Mouse (Mus musculus) kidney, adult 9 months (tissue): Measurements from ENCODE around the gene Uqcrc1.

Experiments
- DNase-seq: peaks from one replicate; pipeline ENCODE4 v3.0.0; 2022

Gene Uqcrc1

DNA sequence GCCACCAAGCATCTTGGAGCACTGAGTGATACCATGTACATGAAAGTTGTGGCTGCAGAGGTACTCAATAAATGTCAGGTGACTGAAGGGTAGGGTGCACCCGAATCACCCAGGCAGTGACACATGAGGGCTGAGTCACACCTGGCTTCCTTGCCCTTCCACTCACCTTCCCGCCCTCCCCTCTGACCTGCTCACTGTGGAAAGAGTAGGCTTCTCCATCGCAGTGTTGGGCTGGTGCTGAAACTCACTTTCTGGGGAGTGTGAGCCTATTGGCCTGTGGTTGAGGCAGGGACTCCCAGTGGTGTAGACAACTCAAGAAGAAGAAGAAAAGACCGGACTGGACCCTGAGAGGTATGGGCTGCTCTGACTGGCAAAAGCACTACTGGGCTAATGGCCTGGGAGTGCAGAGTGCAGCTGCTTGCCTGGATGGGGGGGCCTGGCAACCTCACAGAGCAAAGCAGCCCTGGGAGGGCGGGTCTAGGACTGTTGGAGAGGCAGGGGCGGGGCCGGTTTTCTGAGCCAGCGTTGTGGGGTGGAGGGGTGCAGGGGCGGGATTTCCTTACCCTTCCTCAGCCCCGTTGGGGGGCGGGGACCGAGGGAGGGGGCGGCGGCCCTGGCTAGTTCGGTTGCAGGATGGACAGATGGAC, 51.4 kb downstream of the Uqcrc1 start:
- no peak for DNase-seq

DNA sequence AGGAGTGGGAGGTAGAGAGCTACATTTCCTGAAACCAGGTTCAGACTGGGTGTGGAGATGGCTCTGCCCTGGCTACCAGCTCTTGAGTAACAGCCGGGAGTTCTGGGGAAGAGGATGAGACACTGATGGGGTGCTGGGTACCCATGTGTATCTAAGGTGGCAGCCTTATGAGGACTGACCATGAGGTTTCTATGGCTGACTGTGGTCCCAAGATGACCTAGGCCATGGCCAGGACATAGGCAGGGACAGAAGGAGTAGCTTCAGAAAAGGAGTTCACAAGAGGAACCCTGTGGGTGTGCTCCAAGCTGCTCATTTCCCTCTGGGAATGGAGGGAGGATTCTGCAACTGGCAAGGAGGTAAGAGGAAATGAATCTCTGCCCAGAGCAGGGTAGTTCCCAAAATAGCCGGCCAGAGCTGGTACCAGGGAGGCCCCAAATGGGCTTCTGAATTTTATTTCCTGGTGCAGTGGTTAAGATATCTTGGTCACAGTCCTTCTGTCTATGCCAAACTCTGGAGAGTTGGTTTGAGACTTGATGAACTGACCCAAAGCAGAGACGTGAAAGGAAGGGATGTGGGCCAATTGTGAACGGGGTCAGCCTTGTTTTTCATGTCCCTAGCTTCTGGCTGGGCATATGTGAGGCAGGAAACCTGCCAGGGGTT, 53.5 kb downstream of the Uqcrc1 start:
- peak; percentile 38 for DNase-seq

DNA sequence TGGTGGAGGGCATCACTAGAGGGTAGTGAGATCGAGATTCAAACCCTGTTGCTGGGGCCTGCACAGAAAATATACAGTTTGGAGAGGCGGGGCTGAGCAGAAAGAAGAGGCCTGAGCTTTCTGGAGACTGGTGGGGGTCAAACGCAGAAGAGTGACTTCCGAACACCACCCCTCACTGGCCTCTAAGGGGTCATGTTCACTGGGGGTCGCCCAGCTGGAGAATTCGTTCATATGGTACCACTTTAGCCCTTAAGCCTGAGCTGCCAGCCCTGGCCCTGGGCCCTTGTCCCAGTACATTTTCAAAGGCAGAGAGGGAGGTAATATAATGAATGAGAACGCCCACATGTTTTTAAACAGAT, 54.0 kb downstream of the Uqcrc1 start:
- no peak for DNase-seq

DNA sequence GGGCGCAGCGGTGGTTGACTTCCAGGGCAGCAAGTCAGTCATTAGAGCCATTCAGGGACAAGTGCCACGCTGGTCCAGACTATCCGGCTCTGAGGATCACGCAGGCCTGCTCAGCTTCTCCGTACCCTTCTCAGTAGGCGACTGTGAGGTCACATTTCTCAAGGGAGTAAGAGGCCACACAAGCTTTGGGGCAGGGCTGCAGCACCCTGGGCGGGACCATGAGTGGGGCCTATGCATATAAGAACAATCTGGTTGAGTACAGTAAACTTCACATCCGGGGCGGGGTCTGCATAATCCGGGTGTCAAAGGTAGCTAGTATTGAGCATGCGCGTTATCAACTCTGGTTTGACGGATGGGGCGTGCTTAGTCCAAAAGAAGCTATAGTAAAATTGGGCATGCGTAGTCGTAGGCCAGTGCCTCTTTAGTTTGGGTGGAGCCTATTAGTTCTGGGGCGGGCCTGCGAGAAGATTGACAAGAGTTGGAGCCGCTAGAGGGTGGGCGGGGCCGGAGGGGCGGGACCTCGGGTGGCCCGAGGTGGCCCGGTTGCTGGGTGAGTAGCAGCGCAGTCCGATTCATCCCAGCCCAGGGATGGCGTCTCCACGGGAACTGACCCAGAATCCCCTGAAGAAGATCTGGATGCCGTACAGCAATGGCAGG, 55.1 kb downstream of the Uqcrc1 start, which contains the start of gene Pfkfb4:
TSS of gene Pfkfb4 (plus strand) at position 351 of the 657 bp plus-strand sequence.
- peak; percentile 100 for DNase-seq

DNA sequence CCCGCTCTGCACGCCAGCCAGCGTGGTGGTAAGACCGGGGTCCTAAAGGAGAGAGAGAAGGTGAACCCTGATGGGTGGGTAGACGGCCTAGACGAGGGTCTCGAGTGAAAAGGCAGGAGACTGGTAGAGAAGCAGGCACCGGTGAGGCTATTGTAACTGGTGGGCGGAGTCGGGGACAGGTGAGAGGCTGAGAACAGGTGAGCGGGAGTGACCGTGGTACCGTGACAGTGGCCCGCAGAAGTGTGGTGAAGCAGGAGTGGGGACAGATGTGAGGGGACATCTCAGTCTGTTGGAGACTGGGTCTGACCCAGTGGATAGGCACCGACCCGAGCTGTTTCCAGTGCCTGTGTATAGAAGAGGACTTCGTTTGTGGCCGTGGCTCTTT, 55.6 kb downstream of the Uqcrc1 start:
- no peak for DNase-seq

DNA sequence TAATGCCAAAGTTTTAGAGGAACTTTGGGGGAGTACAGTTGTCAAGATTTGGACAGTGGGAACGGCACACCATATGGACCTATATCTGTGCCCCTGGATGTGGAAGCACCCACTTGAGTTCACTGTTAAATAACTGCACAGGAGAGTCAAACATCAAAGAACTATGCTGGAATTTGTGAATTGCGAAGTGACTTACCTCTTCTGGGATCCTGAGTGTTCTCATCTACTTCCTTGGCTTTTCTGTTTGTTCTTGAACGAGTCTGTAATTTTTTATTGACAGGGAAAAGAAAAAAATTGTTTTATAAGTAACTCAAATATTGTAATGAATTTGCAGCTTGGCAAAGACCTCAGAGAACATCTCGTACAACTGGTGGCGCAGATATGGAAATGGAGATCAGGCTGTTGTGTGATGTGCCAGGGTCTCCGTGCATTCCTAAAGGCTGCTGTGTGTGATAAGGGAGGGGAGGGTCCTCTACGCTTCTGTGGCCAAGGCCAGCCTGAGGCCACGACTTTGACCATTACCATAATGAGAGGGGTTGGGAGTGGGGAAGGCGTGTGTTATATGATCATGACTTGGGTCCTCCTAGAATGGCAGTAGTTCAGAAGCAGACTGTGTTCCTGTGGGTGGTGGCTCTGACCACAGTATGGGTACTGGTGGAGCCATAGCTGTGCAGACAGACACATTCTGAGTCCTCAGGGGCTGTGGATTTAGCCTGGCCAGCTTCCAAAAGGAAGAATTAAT, 56.4 kb downstream of the Uqcrc1 start:
- DNase-seq = no peak

DNA sequence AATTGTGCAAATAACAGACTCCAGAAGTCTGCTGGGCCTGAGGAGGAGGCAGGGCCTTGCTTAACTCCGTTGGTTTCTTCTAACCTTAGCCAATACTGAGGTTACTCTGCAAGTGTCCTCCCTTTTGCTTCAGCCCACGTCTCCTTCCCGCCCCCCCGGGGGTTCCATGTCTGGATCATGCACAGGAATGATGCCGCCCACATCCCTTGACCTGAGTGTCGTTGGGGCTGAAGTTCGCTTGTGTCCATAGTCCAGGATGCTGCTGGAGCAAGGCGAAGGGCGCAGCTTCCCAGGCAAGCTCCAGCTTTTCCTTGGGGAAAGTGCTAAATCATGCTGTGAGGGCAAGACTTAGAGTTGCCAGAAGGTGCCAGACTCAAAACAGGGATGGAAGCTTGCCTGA, 60.0 kb downstream of the Uqcrc1 start:
- DNase-seq = peak; percentile 90

DNA sequence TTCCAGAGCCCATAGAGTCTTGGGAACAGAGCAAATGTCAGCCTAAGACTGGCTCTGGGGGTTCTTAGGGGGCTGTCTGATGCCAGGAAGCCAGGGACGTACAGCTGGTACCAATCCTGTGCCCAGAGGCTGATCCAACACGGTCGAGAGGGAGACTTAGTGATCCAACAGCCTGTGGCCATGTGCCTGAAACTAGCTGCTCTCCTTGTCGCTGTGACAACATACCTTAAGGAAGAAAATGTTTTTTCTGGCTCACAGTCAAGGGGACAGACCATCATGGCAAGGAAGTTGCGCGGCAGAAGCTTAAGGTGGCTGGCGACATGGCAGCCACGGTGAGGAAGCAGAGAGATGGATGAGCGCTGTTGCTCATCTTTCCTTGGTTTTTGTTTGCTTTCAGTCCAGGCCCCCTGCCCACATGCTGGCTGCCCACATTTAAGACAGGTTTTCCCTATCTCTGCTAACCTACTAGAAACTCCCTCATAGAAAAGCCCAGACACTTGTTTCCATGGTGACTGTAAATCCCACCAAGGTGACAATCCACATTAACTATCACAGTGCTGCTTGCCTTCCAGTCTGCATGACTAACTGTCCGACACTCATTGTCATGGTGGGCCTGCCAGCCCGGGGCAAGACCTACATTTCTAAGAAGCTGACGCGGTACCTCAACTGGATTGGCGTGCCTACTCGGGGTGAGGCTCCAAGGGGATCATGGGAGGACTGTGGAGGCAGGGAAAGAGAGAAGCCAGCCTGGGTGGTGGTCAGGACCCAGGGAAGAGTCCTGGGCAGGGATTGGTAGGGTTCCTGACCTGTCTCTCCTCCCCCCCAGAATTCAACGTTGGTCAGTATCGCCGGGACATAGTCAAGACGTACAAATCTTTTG, 62.1 kb downstream of the Uqcrc1 start:
- DNase-seq = no peak

DNA sequence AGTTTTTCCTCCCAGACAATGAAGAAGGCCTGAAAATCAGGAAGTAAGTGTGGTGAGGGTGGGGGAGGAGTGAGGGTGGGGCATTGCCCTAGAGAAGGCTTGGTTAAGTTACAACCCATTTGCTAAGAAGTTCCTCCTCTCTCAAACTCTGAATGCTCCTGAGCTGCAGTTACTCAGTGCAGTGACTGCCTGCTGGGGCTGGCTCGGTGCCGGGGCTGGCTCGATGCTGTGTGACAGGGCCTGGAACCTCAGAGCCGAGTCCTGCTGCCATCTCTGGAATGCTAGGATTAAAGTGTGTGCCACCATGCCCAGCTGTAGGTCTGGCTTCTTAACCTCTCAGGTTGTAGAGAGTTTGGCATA, 62.7 kb downstream of the Uqcrc1 start:
- DNase-seq = no peak
